Mouse (Mus musculus): ENCODE data around the gene Tspyl3.

Tspyl3 gene

GRCm38 (mm10) chr2:153227959-153228358 lies 2.7 kb upstream of the Tspyl3 start:
- no peak for DNase-seq

GRCm38 (mm10) chr2:153225595-153225953 lies 333 bp upstream of the Tspyl3 start:
- no peak for DNase-seq

- DNase-seq = no peak
Measured at GRCm38 (mm10) chr2:153222566-153222965, 2.7 kb downstream of the Tspyl3 start.

GRCm38 (mm10) chr2:153222130-153222529 lies 3.1 kb downstream of the Tspyl3 start:
- no peak for DNase-seq

- DNase-seq = no peak
Measured at GRCm38 (mm10) chr2:153221620-153222019, 3.6 kb downstream of the Tspyl3 start.

GRCm38 (mm10) chr2:153218516-153218915 lies 6.7 kb downstream of the Tspyl3 start:
- no peak for DNase-seq

- DNase-seq = no peak
Measured at GRCm38 (mm10) chr2:153217826-153218340, 7.4 kb downstream of the Tspyl3 start.

- DNase-seq = no peak
Measured at GRCm38 (mm10) chr2:153215421-153215820, 9.8 kb downstream of the Tspyl3 start.

- no peak for DNase-seq
Measured at GRCm38 (mm10) chr2:153214771-153215259, 10.4 kb downstream of the Tspyl3 start.

GRCm38 (mm10) chr2:153213351-153213750 lies 11.9 kb downstream of the Tspyl3 start:
- no peak for DNase-seq

- DNase-seq = no peak
Measured at GRCm38 (mm10) chr2:153211451-153211850, 13.8 kb downstream of the Tspyl3 start.

GRCm38 (mm10) chr2:153209286-153209685 lies 16.0 kb downstream of the Tspyl3 start:
- peak; percentile 37 to 48 for DNase-seq

GRCm38 (mm10) chr2:153208149-153208548 lies 17.1 kb downstream of the Tspyl3 start:
- DNase-seq = no peak

- no peak for DNase-seq
Measured at GRCm38 (mm10) chr2:153202766-153203165, 22.5 kb downstream of the Tspyl3 start.

- no peak for DNase-seq
Measured at GRCm38 (mm10) chr2:153199114-153199513, 26.1 kb downstream of the Tspyl3 start.

GRCm38 (mm10) chr2:153198485-153198884 lies 26.8 kb downstream of the Tspyl3 start:
- DNase-seq = no peak

- DNase-seq = no peak
Measured at GRCm38 (mm10) chr2:153194255-153194654, 31.0 kb downstream of the Tspyl3 start.

- DNase-seq = no peak
Measured at GRCm38 (mm10) chr2:153191242-153191641, 34.0 kb downstream of the Tspyl3 start.

- no peak for DNase-seq
Measured at GRCm38 (mm10) chr2:153187848-153188247, 37.4 kb downstream of the Tspyl3 start.

- DNase-seq = peak in 1 of 2 experiments; percentile 26
Measured at GRCm38 (mm10) chr2:153186176-153186591, 39.1 kb downstream of the Tspyl3 start.

- DNase-seq = no peak
Measured at GRCm38 (mm10) chr2:153179961-153180360, 45.3 kb downstream of the Tspyl3 start.

GRCm38 (mm10) chr2:153179126-153179860 lies 45.9 kb downstream of the Tspyl3 start:
- DNase-seq = no peak

GRCm38 (mm10) chr2:153177188-153177587 lies 48.1 kb downstream of the Tspyl3 start:
- no peak for DNase-seq

GRCm38 (mm10) chr2:153175995-153176570 lies 49.2 kb downstream of the Tspyl3 start:
- no peak for DNase-seq
